In genomic region chr14:55164172-55164806, GRCm38 (mm10) we compare ENCODE assay signal across 15 mouse cellular contexts. TPM values are rescaled to one million over a fixed set of nuclear protein-coding genes. Genes with fewer than 3 reads are reported as not detected.
"Had no signal": no experiment of that assay in that cellular context is flagged by ENCODE, and none has a peak within 500 bp of the region (broad histone marks: within the 10 kb centered on the region; RNA-seq: fewer than 3 reads in every experiment).

No protein-coding gene starts in this region.

- H3K36me3 ChIP-seq: liver, embryonic 13.5 days; neural tube, embryonic 15.5 days had no signal

- H3K27ac ChIP-seq: hindbrain, postnatal 0 days; left cerebral cortex, adult 2 months; liver, embryonic 13.5 days; neural tube, embryonic 15.5 days had no signal

- H3K9me3 ChIP-seq: liver, embryonic 13.5 days; neural tube, embryonic 15.5 days had no signal

- ATAC-seq: hindbrain, postnatal 0 days; liver, postnatal 0 days had no signal

- H3K4me3 ChIP-seq: left cerebral cortex, adult 2 months; liver, embryonic 13.5 days; myocyte; neural tube, embryonic 15.5 days had no signal

- H3K4me2 ChIP-seq: liver, embryonic 13.5 days; neural tube, embryonic 15.5 days had no signal

- H3K27me3 ChIP-seq: neural tube, embryonic 15.5 days had no signal

- H3K9ac ChIP-seq: liver, embryonic 13.5 days; liver, postnatal 0 days; neural tube, embryonic 15.5 days had no signal

- DNase-seq: kidney, postnatal 10 days; liver; liver, embryonic 13.5 days; liver, postnatal 0 days; lung, postnatal 36 days; midbrain, embryonic 14.5 days; right cerebral cortex, adult 18-20 months; right cerebral cortex, postnatal 25 days; thymus, postnatal 36 days had no signal

RNA-seq across cellular contexts. Expression of gene Jph4, which starts 47.6 kb away (rescaled TPM):
- polyA plus RNA-seq: liver, postnatal 0 days; myocyte had no signal

RNA-seq across cellular contexts. Expression of gene Dhrs2, which starts 57.5 kb away (rescaled TPM):
- polyA plus RNA-seq: limb, embryonic 11.5 days; liver, embryonic 13.5 days; liver, postnatal 0 days; myocyte; neural tube, embryonic 11.5 days had no signal
